Mouse (Mus musculus): ENCODE results near the gene Arhgap40. TPM values are rescaled to one million over a fixed set of nuclear protein-coding genes. Genes with fewer than 3 reads are reported as not detected.
A peak's percentile ranks its signal among the peaks of the same experiment; 100 is the strongest.

Arhgap40 gene
- polyA plus RNA-seq, 1 experiment = not detected

GRCm38 (mm10) chr2:158541286-158541685, 28.7 kb downstream of the Arhgap40 start:
- H3K4me3 ChIP-seq (ENCODE audit: insufficient read depth, low read length) = no peak overlapping the region
- H3K4me1 ChIP-seq (ENCODE audit: control insufficient read depth, insufficient read depth, low read length) = no peaks in the 10 kb centered on the region
- TF ChIP-seq CTCF (IDR thresholded peaks at IDR 0.05; ENCODE audit: borderline replicate concordance, insufficient read depth, low read length) (no peak), POLR2A (IDR thresholded peaks at IDR 0.05; ENCODE audit: low read depth, low read length) (no peak)
- no peak overlapping the region for H3K27ac ChIP-seq (ENCODE audit: insufficient read depth, low read length)

GRCm38 (mm10) chr2:158545266-158545665, 32.7 kb downstream of the Arhgap40 start:
- Histone ChIP-seq H3K4me1 (ENCODE audit: control insufficient read depth, insufficient read depth, low read length) (no peaks in the 10 kb centered on the region), H3K4me3 (ENCODE audit: insufficient read depth, low read length) (no peak overlapping the region), H3K27ac (ENCODE audit: insufficient read depth, low read length) (no peak overlapping the region)
- TF ChIP-seq CTCF (IDR thresholded peaks at IDR 0.05; ENCODE audit: borderline replicate concordance, insufficient read depth, low read length) (no peak), POLR2A (IDR thresholded peaks at IDR 0.05; ENCODE audit: low read depth, low read length) (no peak)

- TF ChIP-seq CTCF (IDR thresholded peaks at IDR 0.05; ENCODE audit: borderline replicate concordance, insufficient read depth, low read length) (peak; percentile 77), POLR2A (IDR thresholded peaks at IDR 0.05; ENCODE audit: low read depth, low read length) (no peak)
- H3K4me3 ChIP-seq (ENCODE audit: insufficient read depth, low read length) = no peak overlapping the region
- no peak overlapping the region for H3K27ac ChIP-seq (ENCODE audit: insufficient read depth, low read length)
Measured at GRCm38 (mm10) chr2:158546751-158547150, 34.2 kb downstream of the Arhgap40 start.

GRCm38 (mm10) chr2:158550067-158550466, 37.5 kb downstream of the Arhgap40 start:
- Histone ChIP-seq H3K27ac (ENCODE audit: insufficient read depth, low read length) (no peak overlapping the region), H3K4me1 (ENCODE audit: control insufficient read depth, insufficient read depth, low read length) (no peaks in the 10 kb centered on the region), H3K4me3 (ENCODE audit: insufficient read depth, low read length) (no peak overlapping the region)
- TF ChIP-seq POLR2A (IDR thresholded peaks at IDR 0.05; ENCODE audit: low read depth, low read length) (no peak), CTCF (IDR thresholded peaks at IDR 0.05; ENCODE audit: borderline replicate concordance, insufficient read depth, low read length) (peak; percentile 58)

More at GRCm38 (mm10) chr2:158546751-158547150, 34.2 kb downstream of the Arhgap40 start:
- H3K4me1 ChIP-seq (ENCODE audit: control insufficient read depth, insufficient read depth, low read length) = no peaks in the 10 kb centered on the region

GRCm38 (mm10) chr2:158554366-158554765, 41.8 kb downstream of the Arhgap40 start:
- no peak for TF ChIP-seq CTCF (IDR thresholded peaks at IDR 0.05; ENCODE audit: borderline replicate concordance, insufficient read depth, low read length)
- no peak for TF ChIP-seq POLR2A (IDR thresholded peaks at IDR 0.05; ENCODE audit: low read depth, low read length)
- Histone ChIP-seq H3K4me1 (ENCODE audit: control insufficient read depth, insufficient read depth, low read length) (no peaks in the 10 kb centered on the region), H3K27ac (ENCODE audit: insufficient read depth, low read length) (no peak overlapping the region), H3K4me3 (ENCODE audit: insufficient read depth, low read length) (no peak overlapping the region)

GRCm38 (mm10) chr2:158555252-158555651, 42.7 kb downstream of the Arhgap40 start:
- Histone ChIP-seq H3K4me3 (ENCODE audit: insufficient read depth, low read length) (no peak overlapping the region), H3K27ac (ENCODE audit: insufficient read depth, low read length) (no peak overlapping the region), H3K4me1 (ENCODE audit: control insufficient read depth, insufficient read depth, low read length) (no peaks in the 10 kb centered on the region)
- TF ChIP-seq CTCF (IDR thresholded peaks at IDR 0.05; ENCODE audit: borderline replicate concordance, insufficient read depth, low read length) = no peak
- no peak for TF ChIP-seq POLR2A (IDR thresholded peaks at IDR 0.05; ENCODE audit: low read depth, low read length)

- Histone ChIP-seq H3K27ac (ENCODE audit: insufficient read depth, low read length) (no peak overlapping the region), H3K4me3 (ENCODE audit: insufficient read depth, low read length) (no peak overlapping the region), H3K4me1 (ENCODE audit: control insufficient read depth, insufficient read depth, low read length) (no peaks in the 10 kb centered on the region)
- no peak for TF ChIP-seq CTCF (IDR thresholded peaks at IDR 0.05; ENCODE audit: borderline replicate concordance, insufficient read depth, low read length)
- TF ChIP-seq POLR2A (IDR thresholded peaks at IDR 0.05; ENCODE audit: low read depth, low read length) = no peak
Measured at GRCm38 (mm10) chr2:158555812-158556211, 43.2 kb downstream of the Arhgap40 start.

GRCm38 (mm10) chr2:158556225-158556624, 43.6 kb downstream of the Arhgap40 start:
- Histone ChIP-seq H3K4me3 (ENCODE audit: insufficient read depth, low read length) (no peak overlapping the region), H3K4me1 (ENCODE audit: control insufficient read depth, insufficient read depth, low read length) (no peaks in the 10 kb centered on the region), H3K27ac (ENCODE audit: insufficient read depth, low read length) (no peak overlapping the region)
- TF ChIP-seq CTCF (IDR thresholded peaks at IDR 0.05; ENCODE audit: borderline replicate concordance, insufficient read depth, low read length) (peak; percentile 59), POLR2A (IDR thresholded peaks at IDR 0.05; ENCODE audit: low read depth, low read length) (no peak)

GRCm38 (mm10) chr2:158556750-158557149, 44.2 kb downstream of the Arhgap40 start:
- no peaks in the 10 kb centered on the region for H3K4me1 ChIP-seq (ENCODE audit: control insufficient read depth, insufficient read depth, low read length)
- H3K27ac ChIP-seq (ENCODE audit: insufficient read depth, low read length) = no peak overlapping the region
- H3K4me3 ChIP-seq (ENCODE audit: insufficient read depth, low read length) = no peak overlapping the region
- TF ChIP-seq CTCF (IDR thresholded peaks at IDR 0.05; ENCODE audit: borderline replicate concordance, insufficient read depth, low read length) (no peak), POLR2A (IDR thresholded peaks at IDR 0.05; ENCODE audit: low read depth, low read length) (no peak)

- Histone ChIP-seq H3K27ac (ENCODE audit: insufficient read depth, low read length) (no peak overlapping the region), H3K4me1 (ENCODE audit: control insufficient read depth, insufficient read depth, low read length) (no peaks in the 10 kb centered on the region), H3K4me3 (ENCODE audit: insufficient read depth, low read length) (no peak overlapping the region)
- TF ChIP-seq POLR2A (IDR thresholded peaks at IDR 0.05; ENCODE audit: low read depth, low read length) = no peak
- no peak for TF ChIP-seq CTCF (IDR thresholded peaks at IDR 0.05; ENCODE audit: borderline replicate concordance, insufficient read depth, low read length)
Measured at GRCm38 (mm10) chr2:158559945-158560344, 47.3 kb downstream of the Arhgap40 start.

- TF ChIP-seq CTCF (IDR thresholded peaks at IDR 0.05; ENCODE audit: borderline replicate concordance, insufficient read depth, low read length) (no peak), POLR2A (IDR thresholded peaks at IDR 0.05; ENCODE audit: low read depth, low read length) (no peak)
- Histone ChIP-seq H3K4me3 (ENCODE audit: insufficient read depth, low read length) (no peak overlapping the region), H3K27ac (ENCODE audit: insufficient read depth, low read length) (no peak overlapping the region), H3K4me1 (ENCODE audit: control insufficient read depth, insufficient read depth, low read length) (no peaks in the 10 kb centered on the region)
Measured at GRCm38 (mm10) chr2:158560801-158561200, 48.2 kb downstream of the Arhgap40 start.
